Mouse (Mus musculus) intestine, postnatal 0 days (tissue): Measurements from ENCODE around the gene Apold1. TPM values are rescaled to one million over a fixed set of nuclear protein-coding genes. Genes with fewer than 3 reads are reported as not detected.

Experiments used
- ATAC-seq: fragments of 200-750 bp; cut with Nextera tagmentation; 2 replicates; pipeline ENCODE4 v1.8.0; 2017; ENCODE audit warnings: mild to moderate bottlenecking, moderate TSS enrichment, moderate library complexity
- H3K27ac ChIP-seq: fragments of 300-500 bp; sonication (generic); 2 replicates; pipeline ENCODE4 v1.5.1; 2014; ENCODE audit warnings: mild to moderate bottlenecking, low read depth, low read length, moderate library complexity
- H3K27me3 ChIP-seq: fragments of 300-500 bp; sonication (generic); replicated peaks from 2 replicates; pipeline ENCODE4 v1.6.1; 2014; ENCODE audit warnings: low read length, mixed read lengths; ENCODE audit not compliant: control insufficient read depth, insufficient read depth
- H3K36me3 ChIP-seq: fragments of 300-500 bp; sonication (generic); 2 replicates; pipeline ENCODE4 v1.6.1; 2014; ENCODE audit warnings: mild to moderate bottlenecking, moderate library complexity; ENCODE audit not compliant: control insufficient read depth, insufficient read depth
- H3K4me1 ChIP-seq: fragments of 300-500 bp; sonication (generic); replicated peaks from 2 replicates; pipeline ENCODE4 v1.6.1; 2014; ENCODE audit warnings: antibody characterized with exemption, low read length, mixed read lengths; ENCODE audit not compliant: control insufficient read depth, insufficient read depth
- H3K4me2 ChIP-seq: fragments of 300-500 bp; sonication (generic); replicated peaks from 2 replicates; pipeline ENCODE4 v1.6.1; 2014; ENCODE audit warnings: low read depth, mild to moderate bottlenecking, moderate library complexity
- H3K4me3 ChIP-seq: fragments of 300-500 bp; sonication (generic); 2 replicates; pipeline ENCODE4 v1.5.1; 2014; ENCODE audit warnings: low read depth, low read length
- H3K9ac ChIP-seq: fragments of 300-500 bp; sonication (generic); 2 replicates; pipeline ENCODE4 v1.6.1; 2014; ENCODE audit warnings: mild to moderate bottlenecking, low read depth, low read length
- H3K9me3 ChIP-seq: fragments of 300-500 bp; sonication (generic); 2 replicates; pipeline ENCODE4 v1.6.1; 2016; ENCODE audit warnings: mixed run types; ENCODE audit not compliant: control insufficient read depth
- CTCF ChIP-seq: sonication (generic); IDR thresholded peaks from 2 replicates; pipeline ENCODE4 v1.5.1; 2016; ENCODE audit warnings: low read depth, mild to moderate bottlenecking, control low read depth, antibody characterized with exemption, moderate library complexity
- WGBS: fragments of 180-500 bp; shearing (Covaris S2); extraction: QIAGEN DNeasy Blood & Tissue Kit; methylation state at CpG from one replicate; pipeline ENCODE4 v1.1.7; 2014; 5-methylcytosine and 5-hydroxymethylcytosine counted together
- polyA plus RNA-seq: library from polyadenylated mRNA; unstranded; fragments of >200 nt; fragmentation: Nextera tagmentation; extraction: Ambion mirVana; gene quantifications from 2 replicates; pipeline ENCODE4 v1.2.1, GENCODE M21; 2015

Gene Apold1
- polyA plus RNA-seq, 1 experiment from 2014 or later: 2.2 TPM

- Histone ChIP-seq H3K4me1 (peaks cover 3% of the 10 kb centered on the region; the same call in 1 of the 2 replicates), H3K27ac (no peak overlapping the region), H3K36me3 (peaks cover 44% of the 10 kb centered on the region), H3K9me3 (no peaks in the 10 kb centered on the region), H3K27me3 (no peaks in the 10 kb centered on the region), H3K9ac (no peak overlapping the region), H3K4me3 (no peak overlapping the region), H3K4me2 (no peak overlapping the region)
- TF ChIP-seq CTCF: no peak
- WGBS: 53% methylated on average over 1 of the region's 1 CpGs
- 0 out of 2 replicates have a peak, but pooled peaks have one; percentile 24 for ATAC-seq
Measured at GRCm38 (mm10) chr6:135024781-135025420, 43.4 kb downstream of the Apold1 start.

GRCm38 (mm10) chr6:135026232-135026631 is 44.7 kb downstream of the Apold1 start:
- ATAC-seq: peak; percentile 77
- H3K9me3 ChIP-seq: no peaks in the 10 kb centered on the region
- H3K9ac ChIP-seq: no peak overlapping the region
- H3K27ac ChIP-seq: peak overlapping the region; percentile 35; the same call in 1 of the 2 replicates
- 5% methylated on average over 3 of the region's 3 CpGs for WGBS
- peak; percentile 85 for TF ChIP-seq CTCF
- no peak overlapping the region for H3K4me3 ChIP-seq
- H3K36me3 ChIP-seq: peaks cover 32% of the 10 kb centered on the region
- no peaks in the 10 kb centered on the region for H3K27me3 ChIP-seq
- H3K4me2 ChIP-seq: no peak overlapping the region
- peaks cover 3% of the 10 kb centered on the region; the same call in 1 of the 2 replicates for H3K4me1 ChIP-seq

- peaks cover 27% of the 10 kb centered on the region for H3K36me3 ChIP-seq
- 74% methylated on average over 2 of the region's 2 CpGs for WGBS
- peaks cover 3% of the 10 kb centered on the region; the same call in 1 of the 2 replicates for H3K4me1 ChIP-seq
- H3K27ac ChIP-seq: peak overlapping the region; percentile 35; the same call in 1 of the 2 replicates
- no peak overlapping the region for H3K9ac ChIP-seq
- no peaks in the 10 kb centered on the region for H3K9me3 ChIP-seq
- H3K4me3 ChIP-seq: no peak overlapping the region
- no peak for TF ChIP-seq CTCF
- ATAC-seq: no peak
- H3K27me3 ChIP-seq: no peaks in the 10 kb centered on the region
- H3K4me2 ChIP-seq: no peak overlapping the region
Measured at GRCm38 (mm10) chr6:135026755-135027154, 45.2 kb downstream of the Apold1 start.

- peaks cover 3% of the 10 kb centered on the region; the same call in 1 of the 2 replicates for H3K4me1 ChIP-seq
- H3K4me3 ChIP-seq: no peak overlapping the region
- no peak for TF ChIP-seq CTCF
- H3K27me3 ChIP-seq: no peaks in the 10 kb centered on the region
- no peak overlapping the region for H3K9ac ChIP-seq
- H3K9me3 ChIP-seq: no peaks in the 10 kb centered on the region
- peak; percentile 85 for ATAC-seq
- no peak overlapping the region for H3K4me2 ChIP-seq
- peaks cover 6% of the 10 kb centered on the region; the same call in 1 of the 2 replicates for H3K36me3 ChIP-seq
- WGBS: 35% methylated on average over 4 of the region's 4 CpGs
- H3K27ac ChIP-seq: 0 out of 2 replicates have a peak overlapping the region, but pooled peaks have one; percentile 50
Measured at GRCm38 (mm10) chr6:135029246-135029645, 47.7 kb downstream of the Apold1 start.

Other genes with a start within 250 kb of the Apold1 start
- gene Dusp16, start 189.1 kb upstream of the Apold1 start, polyA plus RNA-seq: 6.7 and 8.4 TPM in 2 replicates
- 4.6 and 4.9 TPM in 2 replicates for gene Crebl2, start 151.6 kb upstream of the Apold1 start, polyA plus RNA-seq
- 6.5 and 7.3 TPM in 2 replicates for gene Gpr19, start 83.1 kb upstream of the Apold1 start, polyA plus RNA-seq
- 14.8 and 15.3 TPM in 2 replicates for gene Cdkn1b, start 61.3 kb upstream of the Apold1 start, polyA plus RNA-seq
- gene Ddx47, start 29.9 kb downstream of the Apold1 start, polyA plus RNA-seq: 32.6 and 33.5 TPM in 2 replicates
- 3.3 and 4.2 TPM in 2 replicates for gene Gprc5a, start 83.9 kb downstream of the Apold1 start, polyA plus RNA-seq
- not detected in 2 replicates for gene Gprc5d, start 136.6 kb downstream of the Apold1 start, polyA plus RNA-seq
- 20.9 and 21.7 TPM in 2 replicates for gene Fam234b, start 216.3 kb downstream of the Apold1 start, polyA plus RNA-seq
- gene Hebp1, start 216.3 kb downstream of the Apold1 start, polyA plus RNA-seq: 62.8 and 78.9 TPM in 2 replicates